20 mouse cellular contexts compared by ENCODE assay signal in genomic region chr3:86122156-86122555, GRCm38 (mm10). TPM values are rescaled to one million over a fixed set of nuclear protein-coding genes. Genes with fewer than 3 reads are reported as not detected.
DNase-seq lines count a peak whose midpoint lies in the region; ATAC-seq and TF ChIP-seq lines count a peak whose summit lies in the region.
"Had no signal": no experiment of that assay in that cellular context is flagged by ENCODE, and none has a peak within 500 bp of the region (broad histone marks: within the 10 kb centered on the region; RNA-seq: fewer than 3 reads in every experiment).

No protein-coding gene starts in this region.

- no peak for ATAC-seq in lung, embryonic 14.5 days (ENCODE audit: insufficient read depth)
- no peak for ATAC-seq in hindbrain, embryonic 16.5 days
- ATAC-seq: hindbrain, postnatal 0 days had no signal

- no peaks in the 10 kb centered on the region for H3K9me3 ChIP-seq in lung, embryonic 14.5 days (ENCODE audit: low read depth, low read length)
- H3K9me3 ChIP-seq in ES-Bruce4 (replicated peaks; ENCODE audit: control insufficient read depth, insufficient read depth, low read length, poor library complexity, severe bottlenecking): no peaks in the 10 kb centered on the region
- no peaks in the 10 kb centered on the region for H3K9me3 ChIP-seq in hindbrain, embryonic 16.5 days (ENCODE audit: control insufficient read depth, low read length)
- H3K9me3 ChIP-seq: forebrain, embryonic 12.5 days; midbrain, embryonic 12.5 days; neural tube, embryonic 13.5 days had no signal

- H3K4me2 ChIP-seq in lung, embryonic 14.5 days: no peak overlapping the region
- H3K4me2 ChIP-seq in hindbrain, embryonic 16.5 days (ENCODE audit: low read length): no peak overlapping the region
- H3K4me2 ChIP-seq: forebrain, embryonic 12.5 days; midbrain, embryonic 12.5 days; neural tube, embryonic 13.5 days had no signal

- H3K9ac ChIP-seq in lung, embryonic 14.5 days: no peak overlapping the region
- no peak overlapping the region for H3K9ac ChIP-seq in ES-Bruce4 (ENCODE audit: low read depth, poor library complexity, severe bottlenecking)
- H3K9ac ChIP-seq in hindbrain, embryonic 16.5 days (ENCODE audit: low read depth, low read length): no peak overlapping the region
- H3K9ac ChIP-seq: forebrain, embryonic 12.5 days; midbrain, embryonic 12.5 days; neural tube, embryonic 13.5 days had no signal

- H3K4me3 ChIP-seq in kidney, adult 2 months (ENCODE audit: insufficient read depth, low read depth, low read length): no peak overlapping the region
- no peak overlapping the region for H3K4me3 ChIP-seq in lung, embryonic 14.5 days (ENCODE audit: low read depth, low read length)
- no peak overlapping the region for H3K4me3 ChIP-seq in ES-Bruce4 (ENCODE audit: low read depth, low read length)
- H3K4me3 ChIP-seq in hindbrain, embryonic 16.5 days (ENCODE audit: low read length): no peak overlapping the region
- H3K4me3 ChIP-seq: forebrain, embryonic 12.5 days; midbrain, embryonic 12.5 days; neural tube, embryonic 13.5 days had no signal

- H3K27me3 ChIP-seq in kidney, adult 2 months (replicated peaks; ENCODE audit: control insufficient read depth, insufficient read depth, low read length): no peaks in the 10 kb centered on the region
- H3K27me3 ChIP-seq in lung, embryonic 14.5 days (ENCODE audit: insufficient read depth, low read length): no peaks in the 10 kb centered on the region
- H3K27me3 ChIP-seq in ES-Bruce4 (ENCODE audit: control insufficient read depth, insufficient read depth, low read length, poor library complexity, severe bottlenecking): no peaks in the 10 kb centered on the region
- H3K27me3 ChIP-seq in hindbrain, embryonic 16.5 days (replicated peaks; ENCODE audit: control insufficient read depth, insufficient read depth, low read length): no peaks in the 10 kb centered on the region
- H3K27me3 ChIP-seq: forebrain, embryonic 12.5 days; midbrain, embryonic 12.5 days; neural tube, embryonic 13.5 days had no signal

- TF ChIP-seq POLR2A in kidney, adult 2 months (IDR thresholded peaks at IDR 0.05; ENCODE audit: low read depth, low read length): no peak
- TF ChIP-seq POLR2A in ES-Bruce4 (IDR thresholded peaks at IDR 0.05; ENCODE audit: insufficient read depth, low read length): no peak

- H3K4me1 ChIP-seq in kidney, adult 2 months (ENCODE audit: control insufficient read depth, insufficient read depth, low read length): no peaks in the 10 kb centered on the region
- H3K4me1 ChIP-seq in lung, embryonic 14.5 days (ENCODE audit: insufficient read depth): no peaks in the 10 kb centered on the region
- peaks cover 3% of the 10 kb centered on the region for H3K4me1 ChIP-seq in ES-Bruce4 (ENCODE audit: control insufficient read depth, insufficient read depth, low read length)
- H3K4me1 ChIP-seq in hindbrain, embryonic 16.5 days (ENCODE audit: control insufficient read depth, insufficient read depth, low read depth, low read length): no peaks in the 10 kb centered on the region
- H3K4me1 ChIP-seq: forebrain, embryonic 12.5 days; midbrain, embryonic 12.5 days had no signal

- H3K36me3 ChIP-seq in kidney, adult 2 months (ENCODE audit: control insufficient read depth, insufficient read depth, low read length): peaks cover 7% of the 10 kb centered on the region
- H3K36me3 ChIP-seq in lung, embryonic 14.5 days (ENCODE audit: insufficient read depth): peaks cover 42% of the 10 kb centered on the region
- H3K36me3 ChIP-seq in ES-Bruce4 (ENCODE audit: control insufficient read depth, insufficient read depth, low read length, poor library complexity, severe bottlenecking): peaks cover 16% of the 10 kb centered on the region
- H3K36me3 ChIP-seq in hindbrain, embryonic 16.5 days (ENCODE audit: control insufficient read depth, insufficient read depth, low read length): peaks cover 4% of the 10 kb centered on the region; the same call in 1 of the 2 replicates
- H3K36me3 ChIP-seq: forebrain, embryonic 12.5 days; midbrain, embryonic 12.5 days had no signal

- no peak for TF ChIP-seq EP300 in ES-Bruce4 (IDR thresholded peaks at IDR 0.05; ENCODE audit: insufficient read depth, low read depth, low read length)

- TF ChIP-seq CTCF in kidney, adult 2 months (conservative IDR thresholded peaks at IDR 0.05; ENCODE audit: insufficient read depth, insufficient read length, low read depth, low read length): 0 out of 2 replicates have a peak, but pooled peaks have one; percentile 18
- 0 out of 2 replicates have a peak, but pooled peaks have one; percentile 1 for TF ChIP-seq CTCF in lung, embryonic 14.5 days (IDR thresholded peaks at IDR 0.05; ENCODE audit: low read depth)
- TF ChIP-seq CTCF in ES-Bruce4 (IDR thresholded peaks at IDR 0.05; ENCODE audit: low read depth, low read length): peak; percentile 37

- DNase-seq in kidney, adult 2 months: no peak
- DNase-seq in kidney, adult 8-10 months: no peak
- no peak for DNase-seq in lung, embryonic 14.5 days
- no peak for DNase-seq in lung, postnatal 25 days (ENCODE audit: low spot score)
- peak; percentile 68 for DNase-seq in R1 (ENCODE audit: low read depth, low spot score)
- no peak for DNase-seq in spleen, postnatal 4 days (ENCODE audit: low spot score in 2 of 2)
- DNase-seq: adrenal gland, adult 8-10 months; cerebellum, adult 9-10 months; gastrocnemius, postnatal 10 days; kidney, adult 18-20 months; kidney, postnatal 36 days; layer of hippocampus, adult 9-11 months; right cerebral cortex, adult 18-20 months; spleen, adult 18-20 months had no signal

- H3K27ac ChIP-seq in kidney, adult 2 months (ENCODE audit: insufficient read depth, low read depth, low read length): no peak overlapping the region
- H3K27ac ChIP-seq in lung, embryonic 14.5 days (ENCODE audit: low read depth): no peak overlapping the region
- no peak overlapping the region for H3K27ac ChIP-seq in ES-Bruce4 (ENCODE audit: insufficient read depth, low read length)
- no peak overlapping the region for H3K27ac ChIP-seq in hindbrain, embryonic 16.5 days (ENCODE audit: low read depth, low read length)
- H3K27ac ChIP-seq: forebrain, embryonic 12.5 days; hindbrain, postnatal 0 days; midbrain, embryonic 12.5 days; neural tube, embryonic 13.5 days had no signal

RNA-seq across cellular contexts. Expression of gene Rps3a1, which starts 20.3 kb away (rescaled TPM):
- 200 and 307 TPM in 2 replicates for polyA plus RNA-seq in kidney, adult 2 months (2012; rRNA removed)
- 1,473 and 1,526 TPM in 2 replicates for polyA plus RNA-seq in lung, embryonic 14.5 days (2014; fragmentation: Nextera tagmentation; extraction: Ambion mirVana)
- polyA plus RNA-seq in ES-Bruce4 (2011; ENCODE audit: insufficient read depth, insufficient read length, low read depth, missing spikeins): 1,696 and 1,750 TPM in 2 replicates
- polyA plus RNA-seq in hindbrain, embryonic 16.5 days (2015; fragmentation: Nextera tagmentation; extraction: Ambion mirVana): 502 and 513 TPM in 2 replicates
